Mouse (Mus musculus) forelimb bud, embryonic 11.5 days (tissue): ENCODE data around the gene Gtf2ird1.

ENCODE experiments used
- DNase-seq: peaks from one replicate; pipeline ENCODE4 v3.0.0-alpha.2; 2012; ENCODE audit warnings: low read depth, low spot score

Gene Gtf2ird1

GRCm38 (mm10) chr5:134314068-134314674 lies 142.3 kb downstream of the Gtf2ird1 start:
- DNase-seq, result peak; percentile 48

GRCm38 (mm10) chr5:134313451-134314067 lies 143.0 kb downstream of the Gtf2ird1 start:
- DNase-seq, result peak; percentile 98

- DNase-seq, result peak; percentile 52
Observed at GRCm38 (mm10) chr5:134312691-134313450, 143.6 kb downstream of the Gtf2ird1 start.

GRCm38 (mm10) chr5:134311894-134312411 lies 144.6 kb downstream of the Gtf2ird1 start:
- no peak for DNase-seq

GRCm38 (mm10) chr5:134310201-134310600 lies 146.3 kb downstream of the Gtf2ird1 start:
- DNase-seq, result no peak

- DNase-seq, result no peak
Observed at GRCm38 (mm10) chr5:134309345-134309744, 147.2 kb downstream of the Gtf2ird1 start.
